Mouse (Mus musculus) cortical plate, adult 2 months (tissue): ENCODE results near the gene Parp1.

Experiments used
- CTCF ChIP-seq: fragments of 200-500 bp; IDR thresholded peaks from 2 replicates; pipeline ENCODE4 v1.5.1; 2011; ENCODE audit warnings: mild to moderate bottlenecking, control low read depth, low read length; ENCODE audit not compliant: insufficient read depth; ENCODE audit errors: extremely low read depth
- POLR2A ChIP-seq: fragments of 200-500 bp; IDR thresholded peaks from 2 replicates; pipeline ENCODE4 v1.6.1; 2011; ENCODE audit warnings: mild to moderate bottlenecking, low read length, control low read depth; ENCODE audit not compliant: insufficient read depth; ENCODE audit errors: extremely low read depth

DNA sequence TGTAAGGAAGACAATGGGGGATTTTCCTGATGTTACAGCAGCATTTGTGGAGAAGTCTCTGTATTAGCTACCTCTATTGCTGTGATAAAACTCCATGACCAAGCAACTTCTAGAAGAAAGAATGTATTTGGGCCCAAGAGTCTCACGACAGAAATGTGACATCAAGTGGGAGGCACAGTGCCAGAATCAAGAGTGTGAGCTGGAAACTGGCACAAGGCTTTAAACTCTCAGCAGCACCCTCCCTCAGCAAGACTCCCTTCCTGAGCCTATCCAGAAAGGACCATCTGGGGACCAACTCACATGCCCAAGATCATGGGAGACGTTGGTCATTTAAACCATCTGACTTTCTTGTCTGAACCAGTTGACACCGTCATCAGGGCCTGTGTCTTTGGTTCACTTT, 7.8 kb downstream of the Parp1 start:
- no peak for TF ChIP-seq POLR2A
- no peak for TF ChIP-seq CTCF
